Mouse (Mus musculus) spleen, adult 18-20 months (tissue): ENCODE data around the gene Cmtm5.
"Not testable (repeated sequence)": the region's sequence is repeated elsewhere in the genome, so short reads cannot be mapped to it uniquely, and the experiment has no call there.

ENCODE experiments used
- DNase-seq, 2 experiments: peaks; one replicate each; pipeline ENCODE4 v3.0.0; 2022; ENCODE audit warnings: mixed read lengths in 2 of 2

Cmtm5 gene

GRCm38 (mm10) chr14:54960769-54961168 lies 24.7 kb downstream of the Cmtm5 start:
- DNase-seq: no peak

- no peak for DNase-seq
These were observed 25.4 kb downstream of the Cmtm5 start for GRCm38 (mm10) chr14:54961487-54961886.

- no peak for DNase-seq
These were observed 26.7 kb downstream of the Cmtm5 start for GRCm38 (mm10) chr14:54962714-54963113.

GRCm38 (mm10) chr14:54963727-54964126 lies 27.7 kb downstream of the Cmtm5 start:
- DNase-seq: no peak

- DNase-seq: no peak
These were observed 29.0 kb downstream of the Cmtm5 start for GRCm38 (mm10) chr14:54965044-54965443.

- DNase-seq: no peak
These were observed 29.6 kb downstream of the Cmtm5 start for GRCm38 (mm10) chr14:54965631-54966030.

- no peak for DNase-seq
These were observed 30.4 kb downstream of the Cmtm5 start, which contains the start of gene Myh6 for GRCm38 (mm10) chr14:54966320-54966977. Gene Myh6, minus strand, starts transcription at chr14:54966927.

GRCm38 (mm10) chr14:54967874-54968273 lies 31.8 kb downstream of the Cmtm5 start:
- no peak for DNase-seq

GRCm38 (mm10) chr14:54968344-54968743 lies 32.3 kb downstream of the Cmtm5 start:
- DNase-seq: no peak

- DNase-seq: not testable (repeated sequence)
These were observed 36.7 kb downstream of the Cmtm5 start for GRCm38 (mm10) chr14:54972786-54973185.

- no peak for DNase-seq
These were observed 38.2 kb downstream of the Cmtm5 start for GRCm38 (mm10) chr14:54974068-54974791.

GRCm38 (mm10) chr14:54976633-54977032 lies 40.6 kb downstream of the Cmtm5 start, which contains the start of gene Gm17428:
Gene Gm17428, plus strand, starts transcription at chr14:54976933.
- DNase-seq: no peak

- DNase-seq: no peak
These were observed 42.6 kb downstream of the Cmtm5 start for GRCm38 (mm10) chr14:54978664-54979063.

- DNase-seq: no peak
These were observed 45.9 kb downstream of the Cmtm5 start for GRCm38 (mm10) chr14:54981934-54982333.

- not testable (repeated sequence) for DNase-seq
These were observed 52.4 kb downstream of the Cmtm5 start for GRCm38 (mm10) chr14:54988350-54988874.
